Mouse (Mus musculus) cerebellum, adult (tissue): ENCODE measurements around the gene Cyth3.

ENCODE experiments used
- ATAC-seq: cut with Nextera tagmentation; 2 replicates; pipeline ENCODE4 v1.9.2; 2017; ENCODE audit warnings: mild to moderate bottlenecking, moderate library complexity, mixed read lengths; ENCODE audit not compliant: insufficient number of reproducible peaks, low FRiP score, low TSS enrichment

Gene Cyth3

GRCm38 (mm10) chr5:143690926-143691325 lies 68.7 kb downstream of the Cyth3 start:
- no peak for ATAC-seq

GRCm38 (mm10) chr5:143696323-143696722 lies 74.1 kb downstream of the Cyth3 start:
- no peak for ATAC-seq

- no peak for ATAC-seq
Measured at GRCm38 (mm10) chr5:143698454-143698853, 76.2 kb downstream of the Cyth3 start.

GRCm38 (mm10) chr5:143700247-143700646 lies 78.0 kb downstream of the Cyth3 start:
- no peak for ATAC-seq

- ATAC-seq, result no peak
Measured at GRCm38 (mm10) chr5:143701074-143701473, 78.8 kb downstream of the Cyth3 start.

GRCm38 (mm10) chr5:143704875-143705658 lies 82.8 kb downstream of the Cyth3 start:
- peak; percentile 37; the same call in 1 of the 2 replicates for ATAC-seq

- ATAC-seq, result peak; percentile 38; the same call in 1 of the 2 replicates
Measured at GRCm38 (mm10) chr5:143705659-143705982, 83.4 kb downstream of the Cyth3 start.

GRCm38 (mm10) chr5:143706030-143706821 lies 84.0 kb downstream of the Cyth3 start:
- no peak for ATAC-seq

GRCm38 (mm10) chr5:143706822-143707200 lies 84.6 kb downstream of the Cyth3 start:
- ATAC-seq, result no peak

- ATAC-seq, result no peak
Measured at GRCm38 (mm10) chr5:143711326-143711725, 89.1 kb downstream of the Cyth3 start.

- ATAC-seq, result no peak
Measured at GRCm38 (mm10) chr5:143712011-143712800, 90.0 kb downstream of the Cyth3 start.

- no peak for ATAC-seq
Measured at GRCm38 (mm10) chr5:143721962-143722361, 99.7 kb downstream of the Cyth3 start.

- no peak for ATAC-seq
Measured at GRCm38 (mm10) chr5:143730915-143731314, 108.7 kb downstream of the Cyth3 start.

- ATAC-seq, result peak; percentile 34
Measured at GRCm38 (mm10) chr5:143731483-143732112, 109.4 kb downstream of the Cyth3 start.

- peak; percentile 97 for ATAC-seq
Measured at GRCm38 (mm10) chr5:143732180-143732891, 110.1 kb downstream of the Cyth3 start, which contains the start of gene Usp42. Usp42 (minus strand) TSS chr5:143732280.

GRCm38 (mm10) chr5:143749630-143750208 lies 127.5 kb downstream of the Cyth3 start:
- ATAC-seq, result no peak

- ATAC-seq, result no peak
Measured at GRCm38 (mm10) chr5:143755529-143756141, 133.4 kb downstream of the Cyth3 start.

GRCm38 (mm10) chr5:143757755-143758443 lies 135.7 kb downstream of the Cyth3 start:
- ATAC-seq, result peak; percentile 93
